Mouse (Mus musculus): ENCODE data around the gene Hspa4. TPM values are rescaled to one million over a fixed set of nuclear protein-coding genes. Genes with fewer than 3 reads are reported as not detected.
"Not testable (repeated sequence)": the region's sequence is repeated elsewhere in the genome, so short reads cannot be mapped to it uniquely, and the experiment has no call there.

Hspa4 gene
- 42.0 and 43.2 TPM in 2 replicates for polyA plus RNA-seq (2015; fragmentation: Nextera tagmentation; extraction: Ambion mirVana)

DNA sequence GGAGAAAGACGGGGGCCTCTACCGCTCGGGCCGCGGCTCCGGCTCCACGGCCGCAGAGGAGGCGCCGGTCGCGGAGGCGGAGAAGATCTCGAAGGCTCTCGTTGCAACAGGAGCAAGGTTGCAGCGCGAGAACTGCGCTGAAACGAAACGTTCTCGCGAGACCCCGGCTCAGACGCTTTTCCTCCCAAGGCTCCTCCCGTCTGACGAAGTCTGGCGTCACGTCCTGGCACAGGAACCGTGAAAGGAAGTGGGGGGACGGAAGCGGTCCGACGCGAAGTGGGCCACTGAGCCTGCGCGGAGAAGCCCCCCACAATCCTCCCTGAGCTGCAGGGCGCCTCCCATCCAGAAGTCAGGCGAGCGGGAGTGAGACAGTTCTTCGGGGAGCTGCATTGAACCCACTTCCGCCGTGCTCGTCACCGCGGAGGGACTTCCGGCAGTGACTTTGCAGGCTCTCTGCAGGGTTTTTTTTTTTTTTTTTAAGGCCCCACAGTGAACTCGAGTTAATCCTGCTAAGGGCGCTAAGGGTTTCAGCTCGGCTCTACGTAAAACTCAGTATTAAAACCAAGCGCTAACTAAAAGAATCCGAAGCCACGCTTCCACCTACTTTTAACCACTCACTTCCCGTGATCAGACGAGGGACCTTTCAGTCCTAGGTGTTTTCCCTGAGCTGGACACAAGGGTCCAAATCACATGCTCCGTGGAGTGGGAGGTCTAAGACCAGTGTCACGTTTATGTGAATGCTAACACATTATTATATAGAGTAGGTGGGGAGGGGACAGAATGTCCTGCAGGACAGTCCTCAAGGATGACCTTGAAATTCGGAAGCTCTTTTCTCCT lies at the start of gene Hspa4:
TSS of gene Hspa4 (minus strand) at position 128 of the 837 bp plus-strand sequence.
- Histone ChIP-seq H3K27me3 (replicated peaks) (no peaks in the 10 kb centered on the region), H3K9me3 (no peaks in the 10 kb centered on the region)
- WGBS, result under 1% methylated on average over 58 of the region's 58 CpGs

DNA sequence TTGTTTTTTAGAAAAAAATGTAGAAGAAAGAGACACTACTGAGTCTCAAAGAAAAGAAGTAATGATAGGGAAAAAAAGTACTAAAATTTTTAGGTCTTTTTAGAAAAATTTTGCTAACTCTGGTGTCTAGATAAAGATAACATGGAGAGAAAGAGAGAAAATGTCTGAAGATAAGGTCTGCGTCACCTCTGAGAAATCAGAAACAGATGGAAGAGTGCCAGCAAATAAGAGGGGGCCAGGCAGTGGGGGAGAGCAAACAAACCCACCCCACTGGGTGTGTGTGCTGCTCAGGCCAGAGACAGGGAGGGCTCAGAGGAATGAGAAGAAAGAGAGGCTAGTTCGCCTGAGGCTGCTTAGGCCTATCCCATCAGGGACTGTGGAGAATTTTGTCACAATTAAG lies 45.5 kb upstream of the Hspa4 start:
- Histone ChIP-seq H3K27me3 (replicated peaks) (peaks cover 3% of the 10 kb centered on the region; the same call in 1 of the 2 replicates), H3K4me1 (peaks cover 5% of the 10 kb centered on the region; the same call in 1 of the 2 replicates), H3K9me3 (no peaks in the 10 kb centered on the region), H3K36me3 (replicated peaks) (no peaks in the 10 kb centered on the region), H3K4me3 (no peak overlapping the region), H3K27ac (no peak overlapping the region), H3K4me2 (no peak overlapping the region), H3K9ac (no peak overlapping the region)
- no peak for ATAC-seq (replicated peaks)
- WGBS, result 67% methylated on average over 2 of the region's 2 CpGs

More for the DNA sequence above, at the start of gene Hspa4:
- ATAC-seq (replicated peaks), result peak; percentile 99
- Histone ChIP-seq H3K4me3 (peak within 1 kb of the TSS; percentile 95), H3K4me1 (peaks cover 35% of the 10 kb centered on the region), H3K36me3 (replicated peaks) (no peaks in the 10 kb centered on the region), H3K27ac (peak within 1 kb of the TSS; percentile 95), H3K9ac (peak within 1 kb of the TSS; percentile 93), H3K4me2 (peak within 1 kb of the TSS; percentile 84)

DNA sequence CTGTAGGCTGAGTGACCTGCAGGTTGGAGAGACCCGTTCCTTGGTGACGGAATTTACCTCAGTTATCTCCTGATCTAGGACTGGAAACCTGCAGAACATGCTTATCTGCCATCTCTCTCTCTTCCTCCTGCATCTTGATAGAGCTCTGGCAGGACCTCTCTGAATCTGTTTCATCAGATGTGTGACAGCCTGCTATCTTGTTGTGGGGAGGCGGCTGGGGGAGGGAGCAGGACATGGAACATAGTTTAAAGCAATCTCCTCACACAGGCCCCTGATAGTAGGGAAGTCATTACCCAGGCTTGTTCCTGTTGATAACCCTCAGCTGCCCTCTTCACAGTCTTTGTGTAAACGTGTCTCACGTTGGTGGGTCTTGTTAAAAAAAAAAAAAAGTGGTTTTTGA lies 45.1 kb upstream of the Hspa4 start:
- H3K36me3 ChIP-seq (replicated peaks), result no peaks in the 10 kb centered on the region
- H3K27me3 ChIP-seq (replicated peaks), result peaks cover 3% of the 10 kb centered on the region; the same call in 1 of the 2 replicates
- H3K4me2 ChIP-seq, result no peak overlapping the region
- H3K27ac ChIP-seq, result no peak overlapping the region
- H3K4me1 ChIP-seq, result peaks cover 5% of the 10 kb centered on the region; the same call in 1 of the 2 replicates
- WGBS, result 44% methylated on average over 5 of the region's 5 CpGs
- H3K4me3 ChIP-seq, result no peak overlapping the region
- no peak overlapping the region for H3K9ac ChIP-seq
- H3K9me3 ChIP-seq, result no peaks in the 10 kb centered on the region
- ATAC-seq (replicated peaks), result no peak

DNA sequence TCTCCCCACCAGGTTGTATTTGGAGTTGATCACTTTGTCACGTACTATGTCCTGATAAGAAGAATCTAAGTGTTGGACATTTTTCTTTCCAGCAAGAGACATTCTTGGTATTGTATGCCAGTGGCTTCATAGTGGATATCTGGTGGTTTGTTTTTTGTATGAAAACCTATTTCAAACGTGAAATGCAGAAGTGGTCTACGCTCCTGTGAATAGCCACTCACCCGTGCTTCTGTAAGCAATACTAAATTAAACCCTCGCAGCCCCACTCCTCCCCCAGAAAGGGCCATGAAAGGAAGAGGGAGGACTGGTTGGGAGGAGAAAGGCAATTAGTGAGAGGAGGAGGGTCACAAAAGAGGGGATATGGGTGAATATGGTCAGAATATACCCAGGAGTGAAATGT lies 42.5 kb upstream of the Hspa4 start:
- H3K36me3 ChIP-seq (replicated peaks), result no peaks in the 10 kb centered on the region
- no peak overlapping the region for H3K4me2 ChIP-seq
- H3K27me3 ChIP-seq (replicated peaks), result no peaks in the 10 kb centered on the region
- no peak overlapping the region for H3K9ac ChIP-seq
- H3K9me3 ChIP-seq, result no peaks in the 10 kb centered on the region
- WGBS, result 73% methylated on average over 5 of the region's 5 CpGs
- H3K4me3 ChIP-seq, result no peak overlapping the region
- H3K27ac ChIP-seq, result no peak overlapping the region
- H3K4me1 ChIP-seq, result no peaks in the 10 kb centered on the region
- ATAC-seq (replicated peaks), result no peak

DNA sequence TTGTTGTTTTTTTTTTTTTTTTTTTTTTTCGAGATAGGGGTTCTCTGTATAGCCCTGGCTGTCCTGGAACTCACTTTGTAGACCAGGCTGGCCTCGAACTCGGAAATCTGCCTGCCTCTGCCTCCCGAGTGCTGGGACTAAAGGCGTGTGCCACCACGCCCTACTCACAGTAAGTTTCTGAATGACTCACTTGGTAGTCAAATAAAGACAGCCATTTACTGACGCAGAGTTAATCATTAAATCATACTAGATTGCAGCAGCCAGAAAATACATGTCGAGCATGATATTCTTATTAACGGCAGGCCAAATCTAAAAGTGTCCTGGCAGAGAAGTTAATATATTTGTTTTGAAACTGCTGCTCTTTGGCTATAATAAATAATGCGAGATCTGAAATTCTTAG lies 40.8 kb upstream of the Hspa4 start:
- not testable (repeated sequence) for H3K27ac ChIP-seq; H3K27me3 ChIP-seq (replicated peaks); H3K9me3 ChIP-seq; H3K4me1 ChIP-seq; ATAC-seq (replicated peaks); H3K4me2 ChIP-seq; H3K9ac ChIP-seq; H3K36me3 ChIP-seq (replicated peaks); H3K4me3 ChIP-seq
- 89% methylated on average over 10 of the region's 10 CpGs for WGBS

DNA sequence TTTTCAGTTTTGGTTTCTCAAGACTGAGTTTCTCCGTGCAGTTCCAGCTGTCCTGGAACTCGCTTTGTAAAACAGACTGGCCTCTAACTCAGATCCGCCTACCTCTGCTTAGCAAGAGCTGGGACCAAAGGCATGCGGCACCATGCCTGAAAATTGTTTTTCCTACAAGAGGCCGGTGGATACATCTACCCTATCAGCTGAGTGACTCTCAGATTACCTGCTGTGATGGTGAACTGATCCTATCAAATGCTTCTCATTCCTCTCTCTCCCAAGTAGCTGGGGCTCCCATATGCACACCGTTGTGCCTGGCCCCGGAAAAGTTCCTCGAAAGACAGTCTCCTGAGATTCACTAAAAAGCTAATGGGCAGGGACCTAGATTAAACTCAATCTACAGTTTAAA lies 37.4 kb upstream of the Hspa4 start:
- H3K4me2 ChIP-seq, result no peak overlapping the region
- no peak overlapping the region for H3K27ac ChIP-seq
- no peak overlapping the region for H3K4me3 ChIP-seq
- ATAC-seq (replicated peaks), result no peak
- H3K9ac ChIP-seq, result no peak overlapping the region
- no peaks in the 10 kb centered on the region for H3K4me1 ChIP-seq
- no peaks in the 10 kb centered on the region for H3K9me3 ChIP-seq
- WGBS, result 69% methylated on average over 8 of the region's 8 CpGs
- no peaks in the 10 kb centered on the region for H3K36me3 ChIP-seq (replicated peaks)
- no peaks in the 10 kb centered on the region for H3K27me3 ChIP-seq (replicated peaks)

DNA sequence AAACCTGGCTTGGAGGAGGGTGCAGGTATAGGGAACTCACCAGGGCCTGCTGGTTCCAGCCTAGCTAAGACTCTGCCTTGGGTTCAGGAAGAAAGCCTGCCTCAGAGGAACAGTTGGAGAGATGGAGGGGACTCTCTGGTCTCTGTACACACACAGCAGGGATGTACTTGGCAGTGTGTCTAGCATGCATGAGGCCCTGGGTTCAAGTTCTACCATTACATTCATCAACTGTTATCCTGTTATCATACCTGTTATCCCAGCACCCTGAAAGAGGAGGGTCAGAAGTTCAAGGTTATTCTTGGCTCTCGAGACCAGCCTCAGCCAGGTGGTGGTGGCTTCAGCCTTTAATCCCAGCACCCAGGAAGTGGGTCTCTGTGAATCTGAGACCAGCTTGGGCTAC lies 36.7 kb upstream of the Hspa4 start:
- no peaks in the 10 kb centered on the region for H3K27me3 ChIP-seq (replicated peaks)
- H3K4me1 ChIP-seq, result no peaks in the 10 kb centered on the region
- no peak overlapping the region for H3K4me2 ChIP-seq
- WGBS, result 88% methylated on average over 1 of the region's 1 CpGs
- no peaks in the 10 kb centered on the region for H3K36me3 ChIP-seq (replicated peaks)
- no peak overlapping the region for H3K27ac ChIP-seq
- H3K9me3 ChIP-seq, result no peaks in the 10 kb centered on the region
- H3K4me3 ChIP-seq, result no peak overlapping the region
- H3K9ac ChIP-seq, result no peak overlapping the region
- ATAC-seq (replicated peaks), result no peak

DNA sequence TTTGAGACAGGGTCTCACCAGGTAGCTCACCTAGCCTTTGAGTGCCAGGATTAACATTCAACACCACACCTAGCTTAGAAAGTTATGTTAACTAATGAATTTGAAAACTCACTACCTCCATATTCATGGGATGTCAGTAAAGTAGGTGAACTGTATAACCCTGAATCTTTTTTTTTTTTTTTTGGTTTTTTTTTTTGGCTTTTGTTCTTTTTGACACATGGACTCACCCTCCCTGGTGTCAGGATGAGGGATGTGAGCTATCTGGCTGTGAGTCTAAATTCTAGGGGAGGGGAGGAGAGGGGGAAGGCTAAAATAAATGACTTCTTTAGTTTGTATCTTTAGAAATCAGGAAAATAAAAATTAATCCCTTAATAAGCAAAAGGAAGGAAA lies 35.9 kb upstream of the Hspa4 start:
- no peaks in the 10 kb centered on the region for H3K27me3 ChIP-seq (replicated peaks)
- no peak for ATAC-seq (replicated peaks)
- H3K9ac ChIP-seq, result no peak overlapping the region

DNA sequence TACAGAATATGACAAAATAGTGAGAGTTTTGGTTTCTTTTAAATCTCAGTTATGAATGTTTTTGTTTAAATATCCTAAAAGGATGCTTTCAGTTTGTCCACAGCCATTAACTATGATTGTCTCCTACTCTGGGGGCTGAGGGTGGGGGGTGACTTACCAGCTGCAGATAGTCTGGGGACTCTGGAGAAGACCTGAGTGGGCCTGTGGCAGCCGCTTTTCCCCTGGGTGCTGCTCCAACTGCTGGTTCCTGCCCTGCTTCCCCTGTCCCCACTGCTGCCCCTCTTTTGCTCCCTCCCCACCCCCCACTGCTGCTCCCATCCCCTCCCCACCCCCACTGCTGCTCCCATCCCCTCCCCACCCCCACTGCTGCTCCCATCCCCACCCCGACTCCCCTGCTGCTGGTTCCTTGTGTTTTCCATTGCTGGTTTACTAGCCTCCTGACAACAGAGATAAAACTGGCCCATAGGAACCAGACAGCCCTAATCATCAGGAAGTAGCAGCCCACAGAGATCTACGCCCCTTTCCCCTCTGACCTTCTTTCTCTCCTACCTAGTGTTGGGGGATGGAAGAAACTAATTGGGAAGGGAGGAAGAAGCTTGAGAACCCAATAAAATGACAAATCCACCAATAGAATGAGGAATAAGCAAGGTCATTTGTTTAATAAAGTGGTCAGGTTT lies 35.4 kb upstream of the Hspa4 start:
- Histone ChIP-seq H3K9me3 (no peaks in the 10 kb centered on the region), H3K27me3 (replicated peaks) (no peaks in the 10 kb centered on the region), H3K4me2 (no peak overlapping the region), H3K9ac (no peak overlapping the region), H3K27ac (no peak overlapping the region), H3K4me1 (no peaks in the 10 kb centered on the region), H3K4me3 (no peak overlapping the region), H3K36me3 (replicated peaks) (no peaks in the 10 kb centered on the region; the same call in 1 of the 2 replicates)
- no peak for ATAC-seq (replicated peaks)
- 54% methylated on average over 3 of the region's 3 CpGs for WGBS

More for the DNA sequence above, 35.9 kb upstream of the Hspa4 start:
- Histone ChIP-seq H3K4me2 (no peak overlapping the region), H3K9me3 (no peaks in the 10 kb centered on the region), H3K4me1 (no peaks in the 10 kb centered on the region), H3K27ac (no peak overlapping the region), H3K36me3 (replicated peaks) (no peaks in the 10 kb centered on the region; the same call in 1 of the 2 replicates), H3K4me3 (no peak overlapping the region)

DNA sequence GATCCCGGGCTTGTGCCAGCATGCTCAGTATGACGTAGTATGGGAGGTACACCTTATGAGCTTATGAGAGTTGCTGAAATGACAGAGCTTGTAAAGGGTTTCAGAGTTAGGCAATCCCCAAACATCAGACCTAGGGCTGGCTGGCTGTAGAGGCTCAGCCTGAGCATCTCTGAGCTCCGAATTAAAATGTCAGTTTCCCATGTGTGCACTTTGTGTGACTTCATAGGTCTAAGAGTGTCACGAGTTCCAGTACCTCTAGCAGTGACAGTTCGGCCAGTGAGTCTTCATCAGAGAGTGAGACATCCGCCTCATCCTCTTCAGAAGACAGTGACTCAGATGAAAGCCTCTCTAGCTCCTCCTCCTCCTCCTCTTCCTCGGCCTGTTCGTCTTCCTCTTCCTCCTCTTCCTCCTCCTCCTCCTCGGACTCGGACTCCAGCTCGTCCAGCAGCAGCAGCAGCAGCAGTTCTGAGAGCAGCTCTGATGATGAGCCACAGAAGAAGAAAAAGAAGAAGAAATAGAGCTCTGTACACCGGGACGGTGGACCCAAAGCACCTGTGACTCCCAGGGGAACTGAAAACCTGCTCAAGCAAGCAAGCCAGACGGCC lies 31.9 kb upstream of the Hspa4 start:
- Histone ChIP-seq H3K4me1 (no peaks in the 10 kb centered on the region), H3K4me2 (no peak overlapping the region), H3K27ac (no peak overlapping the region), H3K9me3 (no peaks in the 10 kb centered on the region), H3K4me3 (no peak overlapping the region), H3K36me3 (replicated peaks) (peaks cover 17% of the 10 kb centered on the region; the same call in 1 of the 2 replicates), H3K27me3 (replicated peaks) (no peaks in the 10 kb centered on the region), H3K9ac (no peak overlapping the region)
- WGBS, result 92% methylated on average over 14 of the region's 14 CpGs
- ATAC-seq (replicated peaks), result no peak

DNA sequence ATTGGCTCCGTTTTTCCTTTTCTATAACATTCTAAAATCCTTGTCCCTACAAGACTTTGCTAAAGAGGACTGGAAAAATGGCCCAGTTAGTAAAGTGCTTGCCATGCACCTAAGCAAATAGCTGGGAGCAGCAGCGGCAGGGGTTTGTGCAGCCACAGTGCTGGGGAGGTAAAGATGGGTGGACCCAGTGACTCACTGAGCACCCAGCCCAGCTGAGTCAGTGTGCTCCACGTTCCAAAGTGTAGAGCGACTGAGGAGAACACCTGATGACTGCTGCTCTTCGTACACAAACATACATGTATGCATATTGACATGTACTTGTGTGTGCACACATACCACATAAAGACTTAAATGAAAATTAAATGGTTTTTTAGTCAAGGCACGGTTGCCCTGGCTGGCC lies 30.9 kb upstream of the Hspa4 start:
- Histone ChIP-seq H3K4me2 (no peak overlapping the region), H3K4me3 (no peak overlapping the region), H3K9ac (no peak overlapping the region), H3K4me1 (no peaks in the 10 kb centered on the region; the same call in 1 of the 2 replicates), H3K9me3 (no peaks in the 10 kb centered on the region), H3K27ac (no peak overlapping the region), H3K27me3 (replicated peaks) (no peaks in the 10 kb centered on the region), H3K36me3 (replicated peaks) (peaks cover 18% of the 10 kb centered on the region; the same call in 1 of the 2 replicates)
- WGBS, result 95% methylated on average over 6 of the region's 6 CpGs
- ATAC-seq (replicated peaks), result no peak

DNA sequence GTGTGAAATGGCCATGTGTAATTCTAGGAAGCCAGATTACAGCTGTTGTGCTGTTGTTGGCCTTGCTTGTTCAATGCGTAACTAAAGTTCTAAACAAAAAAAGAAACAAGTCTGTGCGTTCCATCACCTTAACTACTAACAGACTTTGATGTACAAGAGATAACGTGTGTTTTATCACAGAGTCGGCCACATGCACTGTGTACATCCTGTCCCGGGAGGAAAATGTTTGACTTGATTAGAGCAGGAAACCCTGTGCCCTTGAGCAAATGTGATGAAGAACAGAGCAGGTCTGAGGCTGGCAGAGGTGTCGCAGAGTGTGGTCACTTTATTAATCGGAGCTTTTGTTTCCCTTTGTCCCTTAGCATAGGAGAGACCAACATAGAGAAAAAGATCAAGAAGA lies 30.1 kb upstream of the Hspa4 start:
- 94% methylated on average over 7 of the region's 7 CpGs for WGBS
- Histone ChIP-seq H3K9me3 (no peaks in the 10 kb centered on the region), H3K36me3 (replicated peaks) (peaks cover 18% of the 10 kb centered on the region; the same call in 1 of the 2 replicates), H3K27ac (no peak overlapping the region), H3K4me2 (no peak overlapping the region), H3K9ac (no peak overlapping the region), H3K27me3 (replicated peaks) (no peaks in the 10 kb centered on the region), H3K4me3 (no peak overlapping the region), H3K4me1 (peaks cover 7% of the 10 kb centered on the region)
- no peak for ATAC-seq (replicated peaks)

Data from midbrain, embryonic 15.5 days (tissue).